Mouse (Mus musculus) brain, adult 10 weeks (tissue): ENCODE data around the gene 4933402E13Rik. TPM values are rescaled to one million over a fixed set of nuclear protein-coding genes. Genes with fewer than 3 reads are reported as not detected.

ENCODE experiments used
- polyA plus RNA-seq: library from polyadenylated mRNA; stranded (reverse); fragments of 350-450 nt; fragmentation: Illumina TruSeq; extraction: RNeasy Lipid Tissue Mini Kit (QIAGEN cat#74804); gene quantifications from one replicate; pipeline ENCODE4 v1.2.3, GENCODE M21; 2015; ENCODE audit warnings: low read depth, low replicate concordance

Gene 4933402E13Rik
- not detected for polyA plus RNA-seq

GRCm38 (mm10) chrX:62283199-62283598 lies at the start of gene 4933402E13Rik:
Gene 4933402E13Rik (plus strand): TSS chrX:62283499.

Other genes with a start within 250 kb of the 4933402E13Rik start
- not detected for gene 4931400O07Rik, start 184.5 kb downstream of the 4933402E13Rik start, polyA plus RNA-seq